Mouse (Mus musculus) stomach, postnatal 0 days (tissue): Measurements from ENCODE around the gene Zdhhc16. TPM values are rescaled to one million over a fixed set of nuclear protein-coding genes. Genes with fewer than 3 reads are reported as not detected.

Source experiments
- ATAC-seq: fragments of 200-750 bp; cut with Nextera tagmentation; 2 replicates; pipeline ENCODE4 v1.8.0; 2017; ENCODE audit not compliant: low FRiP score, low TSS enrichment
- DNase-seq: peaks from one replicate; pipeline ENCODE4 v3.0.0-alpha.2; 2016; ENCODE audit warnings: low spot score
- H3K27ac ChIP-seq: fragments of 300-500 bp; sonication (generic); replicated peaks from 2 replicates; pipeline ENCODE4 v1.5.1; 2014; ENCODE audit warnings: mild to moderate bottlenecking, control low read depth
- H3K27me3 ChIP-seq: fragments of 300-500 bp; sonication (generic); 2 replicates; pipeline ENCODE4 v1.6.1; 2014; ENCODE audit warnings: low read length; ENCODE audit not compliant: control insufficient read depth, insufficient read depth
- H3K36me3 ChIP-seq: fragments of 300-500 bp; sonication (generic); 2 replicates; pipeline ENCODE4 v1.6.1; 2014; ENCODE audit warnings: low read length, mixed read lengths; ENCODE audit not compliant: control insufficient read depth, insufficient read depth
- H3K4me1 ChIP-seq: fragments of 300-500 bp; sonication (generic); replicated peaks from 2 replicates; pipeline ENCODE4 v1.6.1; 2014; ENCODE audit warnings: antibody characterized with exemption; ENCODE audit not compliant: control insufficient read depth, insufficient read depth
- H3K4me2 ChIP-seq: fragments of 300-500 bp; sonication (generic); replicated peaks from 2 replicates; pipeline ENCODE4 v1.6.1; 2014; ENCODE audit warnings: low read depth, mild to moderate bottlenecking, control low read depth, moderate library complexity
- H3K4me3 ChIP-seq: fragments of 300-500 bp; sonication (generic); 2 replicates; pipeline ENCODE4 v1.5.1; 2014; ENCODE audit warnings: low read depth, low read length, control low read depth
- H3K9ac ChIP-seq: fragments of 300-500 bp; sonication (generic); 2 replicates; pipeline ENCODE4 v1.6.1; 2014; ENCODE audit warnings: mild to moderate bottlenecking, low read length, control low read depth, mixed read lengths
- H3K9me3 ChIP-seq: fragments of 300-500 bp; sonication (generic); 2 replicates; pipeline ENCODE4 v1.6.1; 2016; ENCODE audit warnings: low read length; ENCODE audit not compliant: control insufficient read depth
- CTCF ChIP-seq: IDR thresholded peaks from 2 replicates; pipeline ENCODE4 v1.5.1; 2016; ENCODE audit warnings: antibody characterized with exemption, low read depth, mild to moderate bottlenecking, moderate library complexity
- EP300 ChIP-seq: optimal IDR thresholded peaks from 2 replicates; pipeline ENCODE3; 2016; ENCODE audit warnings: antibody characterized with exemption
- WGBS: fragments of 180-500 bp; shearing (Covaris S2); extraction: QIAGEN DNeasy Blood & Tissue Kit; methylation state at CpG from one replicate; pipeline ENCODE4 v1.1.7; 2014; 5-methylcytosine and 5-hydroxymethylcytosine counted together
- polyA plus RNA-seq: library from polyadenylated mRNA; unstranded; fragments of >200 nt; fragmentation: Nextera tagmentation; extraction: Ambion mirVana; gene quantifications from 2 replicates; pipeline ENCODE4 v1.2.1, GENCODE M21; 2015

Zdhhc16 gene
- polyA plus RNA-seq, 1 experiment from 2014 or later, result 37.4 TPM

DNA sequence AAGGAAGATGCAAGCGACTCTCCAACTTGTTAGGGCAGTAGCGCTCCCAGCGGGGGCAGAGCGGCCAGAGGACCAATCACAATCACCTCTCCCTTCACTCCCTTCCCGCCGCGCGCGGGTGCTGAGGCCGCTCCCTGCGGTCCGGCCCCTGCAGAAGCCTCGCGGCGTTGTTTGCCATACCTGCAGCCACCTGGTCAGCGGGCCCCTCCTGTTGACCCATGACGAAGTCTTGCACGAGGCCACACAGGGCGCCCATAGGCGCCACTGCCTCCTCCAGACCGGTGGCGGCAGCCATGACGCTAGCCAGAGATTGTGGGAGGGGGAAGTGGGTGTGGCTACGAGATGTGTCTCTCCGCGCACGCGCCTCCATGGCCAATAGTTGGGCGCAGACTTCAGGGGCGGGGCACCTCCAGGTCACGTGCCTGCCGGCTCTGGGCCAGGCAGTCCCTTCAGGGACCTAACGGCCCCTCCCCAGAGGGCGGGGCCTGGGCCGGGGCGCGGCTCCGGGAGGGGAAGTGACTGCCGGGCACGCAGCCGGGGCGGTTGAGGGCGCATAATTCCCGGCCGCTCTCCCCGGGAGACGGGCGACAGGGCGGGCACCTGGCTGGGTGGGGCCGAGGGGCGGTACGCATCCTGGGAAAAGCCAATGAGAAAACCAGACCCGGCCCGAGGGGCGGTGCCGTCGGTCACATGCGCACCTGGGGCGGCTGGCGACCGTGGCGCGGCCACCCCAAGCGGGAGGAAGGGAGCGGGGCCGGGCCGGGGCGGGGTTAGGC is 47.7 kb downstream of the Zdhhc16 start, which contains the start of gene Mms19:
Mms19 (minus strand) TSS at position 339 of the 776 bp plus-strand sequence.
- H3K36me3 ChIP-seq, result no peaks in the 10 kb centered on the region
- H3K4me3 ChIP-seq, result peak within 1 kb of the TSS; percentile 92
- H3K9me3 ChIP-seq, result no peaks in the 10 kb centered on the region
- H3K4me2 ChIP-seq, result peak within 1 kb of the TSS; percentile 95
- H3K4me1 ChIP-seq, result no peaks in the 10 kb centered on the region
- DNase-seq (peak; percentile 100), ATAC-seq (peak; percentile 94)
- H3K27ac ChIP-seq, result peak within 1 kb of the TSS; percentile 93
- H3K9ac ChIP-seq, result peak within 1 kb of the TSS; percentile 80
- WGBS, result under 1% methylated on average over 60 of the region's 68 CpGs
- TF ChIP-seq EP300 (peak; percentile 19), CTCF (peak; percentile 53)
- H3K27me3 ChIP-seq, result no peaks in the 10 kb centered on the region

- peak within 1 kb of the TSS; percentile 93 for H3K27ac ChIP-seq
- TF ChIP-seq EP300, result no peak
- no peak for TF ChIP-seq CTCF
- no peak for DNase-seq
- 0% methylated on average over 29 of the region's 33 CpGs for WGBS
- no peaks in the 10 kb centered on the region for H3K27me3 ChIP-seq
- peak within 1 kb of the TSS; percentile 92 for H3K4me3 ChIP-seq
- H3K4me2 ChIP-seq, result peak within 1 kb of the TSS; percentile 95
- H3K36me3 ChIP-seq, result no peaks in the 10 kb centered on the region
- no peaks in the 10 kb centered on the region for H3K4me1 ChIP-seq
- peak within 1 kb of the TSS; percentile 80 for H3K9ac ChIP-seq
- H3K9me3 ChIP-seq, result no peaks in the 10 kb centered on the region
- no peak for ATAC-seq
Observed at GRCm38 (mm10) chr19:41981595-41981927, 48.3 kb downstream of the Zdhhc16 start, which contains the start of gene Ubtd1. Gene Ubtd1 (plus strand): TSS chr19:41981763.

GRCm38 (mm10) chr19:41981931-41982790 is 48.9 kb downstream of the Zdhhc16 start:
- TF ChIP-seq CTCF (no peak), EP300 (no peak)

GRCm38 (mm10) chr19:41982791-41983150 is 49.5 kb downstream of the Zdhhc16 start:
- Histone ChIP-seq H3K27me3 (no peaks in the 10 kb centered on the region), H3K4me3 (peak overlapping the region; percentile 92), H3K27ac (peak overlapping the region; percentile 93), H3K36me3 (no peaks in the 10 kb centered on the region), H3K9me3 (no peaks in the 10 kb centered on the region), H3K4me2 (peak overlapping the region; percentile 95), H3K4me1 (no peaks in the 10 kb centered on the region), H3K9ac (peak overlapping the region; percentile 80)
- TF ChIP-seq EP300 (no peak), CTCF (no peak)
- 24% methylated on average over 4 of the region's 4 CpGs for WGBS
- DNase-seq (no peak), ATAC-seq (no peak)

More at GRCm38 (mm10) chr19:41981931-41982790, 48.9 kb downstream of the Zdhhc16 start:
- peak overlapping the region; percentile 80 for H3K9ac ChIP-seq
- H3K4me1 ChIP-seq, result no peaks in the 10 kb centered on the region
- 1% methylated on average over 73 of the region's 74 CpGs for WGBS
- H3K4me3 ChIP-seq, result peak overlapping the region; percentile 92
- no peaks in the 10 kb centered on the region for H3K36me3 ChIP-seq
- H3K27me3 ChIP-seq, result no peaks in the 10 kb centered on the region
- peak overlapping the region; percentile 93 for H3K27ac ChIP-seq
- H3K4me2 ChIP-seq, result peak overlapping the region; percentile 95
- peak; percentile 43 for DNase-seq
- no peak for ATAC-seq
- H3K9me3 ChIP-seq, result no peaks in the 10 kb centered on the region

GRCm38 (mm10) chr19:41985994-41986393 is 52.7 kb downstream of the Zdhhc16 start:
- H3K27me3 ChIP-seq, result no peaks in the 10 kb centered on the region
- H3K4me1 ChIP-seq, result no peaks in the 10 kb centered on the region
- H3K27ac ChIP-seq, result no peak overlapping the region
- no peaks in the 10 kb centered on the region for H3K36me3 ChIP-seq
- no peak overlapping the region for H3K9ac ChIP-seq
- H3K4me2 ChIP-seq, result no peak overlapping the region
- no peak overlapping the region for H3K4me3 ChIP-seq
- H3K9me3 ChIP-seq, result no peaks in the 10 kb centered on the region
- no peak for TF ChIP-seq CTCF
- no peak for TF ChIP-seq EP300
- ATAC-seq (no peak), DNase-seq (no peak)
- WGBS, result 87% methylated on average over 5 of the region's 5 CpGs
